ENCODE assay signal across 7 mouse cellular contexts in genomic region chr9:7765236-7765635, GRCm38 (mm10). TPM values are rescaled to one million over a fixed set of nuclear protein-coding genes. Genes with fewer than 3 reads are reported as not detected.
DNase-seq lines count a peak whose midpoint lies in the region; ATAC-seq and TF ChIP-seq lines count a peak whose summit lies in the region.

No protein-coding gene starts in this region.

- H3K9ac ChIP-seq in lung, embryonic 14.5 days: peak overlapping the region; percentile 81
- H3K9ac ChIP-seq in neural tube, embryonic 14.5 days (replicated peaks; ENCODE audit: low read depth, low read length): no peak overlapping the region

- H3K4me1 ChIP-seq in lung, embryonic 14.5 days (ENCODE audit: insufficient read depth): 0 out of 2 replicates have a peak, but pooled peaks cover 6% of the 10 kb centered on the region
- peaks cover 6% of the 10 kb centered on the region; the same call in 1 of the 2 replicates for H3K4me1 ChIP-seq in embryonic fibroblast, embryonic 13.5 days (ENCODE audit: control insufficient read depth, insufficient read depth, low read length)
- H3K4me1 ChIP-seq in limb, embryonic 10.5 days: peaks cover 17% of the 10 kb centered on the region
- peaks cover 6% of the 10 kb centered on the region; the same call in 1 of the 2 replicates for H3K4me1 ChIP-seq in neural tube, embryonic 14.5 days (ENCODE audit: control insufficient read depth, insufficient read depth, low read length)

- ATAC-seq in lung, embryonic 14.5 days (ENCODE audit: insufficient read depth): no peak
- no peak for ATAC-seq in neural tube, embryonic 14.5 days (ENCODE audit: low read depth)

- no peaks in the 10 kb centered on the region for H3K9me3 ChIP-seq in lung, embryonic 14.5 days (ENCODE audit: low read depth, low read length)
- no peaks in the 10 kb centered on the region for H3K9me3 ChIP-seq in limb, embryonic 10.5 days (replicated peaks)
- no peaks in the 10 kb centered on the region for H3K9me3 ChIP-seq in neural tube, embryonic 14.5 days (ENCODE audit: control insufficient read depth, low read length)

- TF ChIP-seq CTCF in lung, embryonic 14.5 days (IDR thresholded peaks at IDR 0.05; ENCODE audit: low read depth): no peak
- TF ChIP-seq CTCF in embryonic fibroblast, embryonic 13.5 days (IDR thresholded peaks at IDR 0.05; ENCODE audit: borderline replicate concordance, insufficient read depth, low read length): no peak

- H3K27me3 ChIP-seq in lung, embryonic 14.5 days (ENCODE audit: insufficient read depth, low read length): no peaks in the 10 kb centered on the region
- H3K27me3 ChIP-seq in limb, embryonic 10.5 days (ENCODE audit: low read depth, poor library complexity, severe bottlenecking): peaks cover 18% of the 10 kb centered on the region
- H3K27me3 ChIP-seq in neural tube, embryonic 14.5 days (ENCODE audit: control insufficient read depth, insufficient read depth, low read length): no peaks in the 10 kb centered on the region

- H3K27ac ChIP-seq in lung, embryonic 14.5 days (ENCODE audit: low read depth): peak overlapping the region; percentile 2; the same call in 1 of the 2 replicates
- no peak overlapping the region for H3K27ac ChIP-seq in embryonic fibroblast, embryonic 13.5 days (ENCODE audit: insufficient read depth, low read length)
- no peak overlapping the region for H3K27ac ChIP-seq in limb, embryonic 10.5 days
- H3K27ac ChIP-seq in neural tube, embryonic 14.5 days (ENCODE audit: low read depth, low read length): no peak overlapping the region

- peak overlapping the region; percentile 65 for H3K4me2 ChIP-seq in lung, embryonic 14.5 days
- peak overlapping the region; percentile 80; the same call in 1 of the 2 replicates for H3K4me2 ChIP-seq in neural tube, embryonic 14.5 days (ENCODE audit: low read depth, low read length)

- peak overlapping the region; percentile 72 for H3K4me3 ChIP-seq in lung, embryonic 14.5 days (ENCODE audit: low read depth, low read length)
- H3K4me3 ChIP-seq in embryonic fibroblast, embryonic 13.5 days (ENCODE audit: insufficient read depth, low read length): peak overlapping the region; percentile 81
- H3K4me3 ChIP-seq in limb, embryonic 10.5 days: peak overlapping the region; percentile 80
- H3K4me3 ChIP-seq in neural tube, embryonic 14.5 days (ENCODE audit: low read depth, low read length): no peak overlapping the region

- TF ChIP-seq POLR2A in embryonic fibroblast, embryonic 13.5 days (IDR thresholded peaks at IDR 0.05; ENCODE audit: low read depth, low read length): no peak

- peaks cover 22% of the 10 kb centered on the region for H3K36me3 ChIP-seq in lung, embryonic 14.5 days (ENCODE audit: insufficient read depth)
- H3K36me3 ChIP-seq in limb, embryonic 10.5 days: peaks cover 24% of the 10 kb centered on the region
- H3K36me3 ChIP-seq in neural tube, embryonic 14.5 days (ENCODE audit: control insufficient read depth, insufficient read depth, low read length): no peaks in the 10 kb centered on the region

- 32% methylated on average over 3 of the region's 3 CpGs for WGBS in lung, embryonic 14.5 days
- 76% methylated on average over 3 of the region's 3 CpGs for WGBS in limb, embryonic 10.5 days
- WGBS in neural tube, embryonic 14.5 days: 73% methylated on average over 3 of the region's 3 CpGs

- DNase-seq in lung, embryonic 14.5 days: peak; percentile 24
- no peak for DNase-seq in lung, postnatal 14 days
- DNase-seq in limb, embryonic 10.5 days (ENCODE audit: low spot score): no peak
- no peak for DNase-seq in thymus, postnatal 14 days
- no peak for DNase-seq in gastrocnemius, adult 18-20 months (ENCODE audit: low spot score)

RNA-seq across cellular contexts. Expression of gene Tmem123, which starts 1.4 kb away (rescaled TPM):
- 145 and 156 TPM in 2 replicates for polyA plus RNA-seq in lung, embryonic 14.5 days (2014; fragmentation: Nextera tagmentation; extraction: Ambion mirVana)
- polyA plus RNA-seq in embryonic fibroblast, embryonic 13.5 days (2011; ENCODE audit: insufficient read length, low read depth, missing spikeins): 144 and 171 TPM in 2 replicates
- 89.2 and 90.5 TPM in 2 replicates for polyA plus RNA-seq in limb, embryonic 10.5 days (2016; fragmentation: Nextera tagmentation; extraction: Ambion mirVana)
- 13.0 and 21.7 TPM in 2 replicates for polyA plus RNA-seq in neural tube, embryonic 14.5 days (2014; fragmentation: Nextera tagmentation; extraction: Ambion mirVana)
- total RNA-seq in gastrocnemius, adult 18-20 months (2021): 10 to 100 TPM; 23.2 to 24.6 TPM
